Mouse (Mus musculus) left cerebral cortex, adult 8-10 months (tissue): Measurements from ENCODE around the gene Man2a1. TPM values are rescaled to one million over a fixed set of nuclear protein-coding genes. Genes with fewer than 3 reads are reported as not detected.

ENCODE experiments used
- DNase-seq, 2 experiments: peaks; one replicate each; pipeline ENCODE4 v3.0.0; 2022; ENCODE audit warnings: low spot score in 2 of 2
- total RNA-seq, 4 experiments: library from RNA; stranded (reverse); gene quantifications; 2 replicates each; pipeline ENCODE4 v1.2.4; 2022

Gene Man2a1
- total RNA-seq, 4 experiments from 2014 or later = 20.3 to 21.7 (median 20.9) TPM

DNA sequence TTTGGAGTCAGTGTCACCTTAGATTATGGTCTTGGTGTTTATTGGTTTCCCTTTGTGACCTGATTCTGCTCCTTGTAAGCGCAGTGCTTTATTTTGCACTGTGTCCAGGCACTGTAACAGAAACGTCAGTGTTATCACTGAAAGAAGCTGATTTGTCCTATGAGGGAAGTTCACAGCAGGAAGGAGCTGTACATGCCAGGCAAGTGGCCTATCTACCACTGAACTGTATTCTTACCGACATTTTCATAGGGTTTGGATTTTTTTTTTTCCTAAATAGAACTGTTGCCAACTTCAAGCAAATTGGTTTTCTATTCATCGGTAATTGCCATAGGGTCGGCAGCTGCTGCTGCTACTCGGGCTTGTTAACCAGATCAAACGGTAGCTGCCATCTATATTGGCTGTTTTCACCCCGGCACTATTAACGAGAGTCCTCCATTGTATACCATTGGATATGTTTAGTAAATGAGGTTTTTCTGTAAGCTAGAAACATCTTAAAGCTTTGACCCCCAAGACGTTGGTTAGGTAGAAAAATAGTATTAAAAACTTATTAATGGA is 96.8 kb downstream of the Man2a1 start:
- no peak for DNase-seq

- DNase-seq = no peak
Measured at GRCm38 (mm10) chr17:64698516-64698915, 98.0 kb downstream of the Man2a1 start.

DNA sequence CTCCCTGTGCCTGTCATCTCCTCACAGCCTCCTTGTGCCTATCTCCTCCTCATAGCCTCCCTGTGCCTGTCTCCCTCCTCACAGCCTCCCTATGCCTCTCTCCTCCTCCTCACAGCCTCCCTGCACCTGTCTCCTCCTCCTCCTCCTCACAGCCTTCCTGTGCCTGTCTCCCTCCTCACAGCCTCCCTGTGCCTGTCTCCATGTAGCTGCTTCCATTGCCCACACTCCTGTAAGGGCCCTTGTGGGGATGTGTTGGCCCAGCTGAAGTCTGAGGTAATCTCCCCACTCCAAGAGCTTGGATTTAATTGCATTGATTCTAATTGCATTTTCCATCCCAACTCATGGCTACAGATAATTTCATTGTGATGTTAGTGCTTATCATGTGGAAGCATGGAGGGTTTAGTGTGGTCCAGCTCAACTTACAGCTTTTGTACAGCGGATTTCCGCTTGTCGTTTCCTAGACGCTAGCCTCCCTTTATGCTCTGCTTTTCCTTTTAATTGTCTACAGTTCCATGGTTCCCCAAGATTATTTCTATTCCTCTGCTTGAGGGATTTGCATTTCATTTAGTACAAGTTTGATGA is 103.2 kb downstream of the Man2a1 start:
- DNase-seq = no peak

- DNase-seq = no peak
Measured at GRCm38 (mm10) chr17:64707529-64707928, 107.0 kb downstream of the Man2a1 start.

- DNase-seq = no peak
Measured at GRCm38 (mm10) chr17:64716318-64716717, 115.8 kb downstream of the Man2a1 start.

- DNase-seq = no peak
Measured at GRCm38 (mm10) chr17:64719760-64720159, 119.2 kb downstream of the Man2a1 start.

DNA sequence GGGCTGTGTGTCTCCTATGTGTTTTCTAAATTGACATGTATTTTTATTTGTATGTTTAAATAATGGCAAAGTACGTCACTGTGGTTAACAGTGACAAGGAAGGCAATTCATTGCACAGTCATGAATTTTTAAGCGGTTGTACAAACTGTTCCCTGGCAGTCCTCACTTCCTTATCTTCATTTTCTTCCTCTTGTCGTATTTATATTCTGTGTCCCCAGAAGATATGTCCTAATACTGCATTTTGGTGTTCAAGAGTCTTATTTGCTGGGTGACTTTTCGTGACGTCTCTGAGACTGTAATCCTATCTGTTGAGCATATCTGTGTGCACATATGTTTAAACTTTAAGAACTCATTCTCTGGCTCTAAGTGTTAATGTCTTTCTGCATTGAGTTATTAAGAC is 120.6 kb downstream of the Man2a1 start:
- no peak for DNase-seq

DNA sequence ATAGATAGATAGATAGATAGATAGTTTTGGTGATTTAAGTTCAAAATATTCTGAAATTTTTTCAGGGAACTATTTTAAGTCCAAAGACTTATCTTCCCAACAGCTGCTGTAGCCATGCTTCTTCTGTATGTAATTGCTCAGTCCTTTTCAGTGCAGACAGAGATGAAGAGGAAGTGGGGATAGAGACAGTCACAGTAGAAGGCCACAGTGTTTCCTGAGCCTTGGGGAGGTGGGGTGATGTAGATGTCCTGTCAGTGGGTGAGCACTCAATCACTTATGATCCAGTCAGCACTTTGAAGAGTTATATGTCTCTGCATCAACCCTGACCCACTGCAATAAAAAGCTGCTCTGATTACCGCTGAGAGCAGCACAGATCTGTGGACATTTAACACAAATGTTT is 122.6 kb downstream of the Man2a1 start:
- no peak for DNase-seq

GRCm38 (mm10) chr17:64725214-64725613 is 124.7 kb downstream of the Man2a1 start:
- DNase-seq = no peak

- no peak for DNase-seq
Measured at GRCm38 (mm10) chr17:64726032-64726431, 125.5 kb downstream of the Man2a1 start.

- DNase-seq = no peak
Measured at GRCm38 (mm10) chr17:64735492-64735891, 135.0 kb downstream of the Man2a1 start.

GRCm38 (mm10) chr17:64737918-64738317 is 137.4 kb downstream of the Man2a1 start:
- no peak for DNase-seq

DNA sequence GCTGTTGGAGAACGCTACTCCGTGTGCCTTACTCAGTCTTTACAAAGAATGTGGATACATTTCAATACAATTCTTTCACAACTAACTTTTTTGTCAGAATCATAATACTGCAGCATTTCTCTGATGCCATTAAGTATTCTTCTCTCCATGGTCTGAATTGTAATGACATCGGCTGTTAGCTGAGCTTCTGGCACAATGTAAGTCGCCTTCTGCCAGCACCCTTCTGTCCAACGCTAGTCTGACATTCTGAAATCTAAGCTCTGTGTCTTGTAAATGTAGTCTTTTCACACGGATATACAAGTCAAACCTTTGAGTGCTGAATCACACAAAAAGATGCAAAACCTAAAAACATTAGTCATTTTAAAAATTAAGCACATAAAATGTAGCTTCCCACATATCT is 138.6 kb downstream of the Man2a1 start:
- no peak for DNase-seq

DNA sequence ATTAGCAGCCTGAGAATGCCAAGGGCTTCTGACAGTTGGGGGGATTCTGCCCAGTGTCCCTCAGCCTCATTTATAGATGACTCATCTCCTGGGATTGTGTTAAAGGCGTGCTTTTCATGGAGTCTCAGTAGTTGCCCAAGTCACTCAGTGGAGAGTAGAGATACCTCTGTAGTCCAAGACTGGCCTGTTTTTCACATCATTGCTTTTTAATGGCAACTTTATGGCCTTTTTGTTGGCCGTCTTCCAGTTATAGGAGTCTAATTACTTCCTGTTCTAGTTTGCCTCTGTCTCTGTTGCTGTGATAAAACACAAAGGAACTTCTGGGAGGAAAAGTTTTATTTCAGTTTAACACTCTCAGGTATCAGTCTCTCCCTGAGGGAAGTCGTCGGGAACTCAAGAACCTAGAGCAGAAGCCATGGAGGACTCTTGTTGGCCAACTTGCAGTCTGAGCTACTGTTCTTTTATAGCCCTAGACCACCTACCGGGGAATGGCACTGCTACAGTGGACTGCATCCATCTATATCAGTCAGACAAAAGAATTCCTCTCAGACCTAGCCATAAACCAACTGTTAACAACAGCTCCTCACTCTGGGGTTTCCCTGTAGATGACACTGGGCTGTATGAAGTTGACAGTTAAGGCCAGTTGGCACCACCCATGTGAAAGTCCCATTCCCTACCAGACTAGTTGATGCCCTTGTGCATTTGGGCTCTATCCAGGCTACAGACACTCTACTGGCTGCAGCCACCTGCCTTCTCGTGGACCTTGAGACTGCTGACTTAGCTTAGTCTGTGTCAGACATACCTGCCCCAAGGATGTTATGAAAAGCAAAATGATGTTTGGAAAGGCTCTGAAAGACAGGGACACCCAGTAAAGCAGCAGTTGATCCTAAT is 142.4 kb downstream of the Man2a1 start:
- no peak for DNase-seq

DNA sequence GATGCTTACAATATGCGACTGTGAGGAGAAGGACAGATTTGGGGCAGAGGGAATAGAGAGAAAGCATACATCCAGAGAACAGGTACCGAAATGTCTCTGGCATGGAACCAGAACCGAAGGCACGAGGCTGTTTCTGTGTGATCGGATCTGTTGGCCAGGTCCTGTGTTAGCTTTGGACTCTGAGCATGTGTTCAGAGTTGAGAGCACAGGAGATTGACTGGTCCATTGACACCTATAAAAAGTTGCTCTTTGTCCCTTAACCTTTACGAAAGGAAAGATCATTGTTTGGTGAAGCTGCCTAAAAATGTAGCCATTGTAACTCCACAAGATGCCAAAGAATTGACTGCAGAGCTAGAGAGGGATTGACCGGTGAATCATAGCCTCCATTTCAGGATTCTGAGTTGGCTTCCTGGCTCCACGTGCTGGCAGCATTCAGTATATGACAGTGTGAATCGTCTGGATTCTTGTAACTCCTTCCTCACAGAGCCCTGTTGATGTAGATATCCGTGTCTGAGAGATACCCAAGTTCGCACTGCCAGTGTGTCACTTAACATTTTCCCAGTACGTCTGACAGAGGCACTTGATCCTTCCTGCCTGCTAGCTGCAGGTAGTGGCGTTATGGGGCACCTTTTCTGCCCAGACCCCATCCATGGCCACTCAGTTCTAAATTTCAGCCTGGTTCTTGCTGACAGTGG is 143.2 kb downstream of the Man2a1 start:
- DNase-seq = peak in 1 of 2 experiments; percentile 17

DNA sequence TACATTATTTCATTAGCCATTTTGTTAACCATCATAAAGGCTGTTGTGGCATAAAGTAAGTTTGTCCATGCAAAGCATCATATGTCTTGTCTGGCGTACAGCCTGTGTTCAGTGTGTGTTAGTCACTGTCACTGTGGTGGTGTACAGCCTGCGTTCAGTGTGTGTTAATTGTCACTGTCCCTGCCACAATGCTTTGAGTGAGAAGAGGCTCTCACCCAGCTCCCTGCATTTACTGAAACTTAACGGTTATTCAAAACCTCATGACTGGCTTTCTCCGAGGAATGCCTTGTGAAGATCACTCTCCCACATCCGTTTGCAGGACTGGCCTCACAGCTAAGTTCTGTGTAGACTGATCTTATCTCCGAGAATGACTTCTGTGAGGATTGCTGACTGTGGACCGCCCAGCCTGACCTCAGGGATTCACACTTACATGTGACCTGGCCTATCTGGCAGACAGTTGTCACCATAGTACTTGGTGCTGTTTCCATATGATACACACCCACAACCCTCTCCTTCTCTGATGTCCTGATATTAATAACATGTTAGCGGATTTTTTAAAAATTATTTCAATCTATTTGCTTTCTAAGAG is 146.2 kb downstream of the Man2a1 start:
- DNase-seq = no peak

DNA sequence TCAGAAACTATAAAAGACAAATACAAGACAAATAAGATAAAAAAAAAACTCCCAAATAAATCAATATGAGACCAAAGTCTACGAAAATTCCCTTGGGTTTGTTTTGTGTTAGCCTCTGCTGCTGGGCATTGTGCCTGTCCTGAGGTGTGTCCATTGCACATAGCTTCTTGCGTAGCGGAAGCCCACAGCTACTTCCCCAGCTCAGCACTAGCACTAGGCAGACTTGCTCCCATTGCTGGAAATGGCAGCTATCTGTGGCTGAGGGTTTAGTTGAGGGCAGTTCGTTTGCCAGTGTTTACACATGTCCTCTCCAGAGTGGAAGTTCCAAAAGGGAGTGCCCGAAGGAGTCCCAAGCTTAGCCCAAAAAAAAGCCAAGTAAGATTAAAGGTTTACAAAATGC is 146.9 kb downstream of the Man2a1 start:
- DNase-seq = no peak

GRCm38 (mm10) chr17:64748131-64748530 is 147.6 kb downstream of the Man2a1 start:
- no peak for DNase-seq

DNA sequence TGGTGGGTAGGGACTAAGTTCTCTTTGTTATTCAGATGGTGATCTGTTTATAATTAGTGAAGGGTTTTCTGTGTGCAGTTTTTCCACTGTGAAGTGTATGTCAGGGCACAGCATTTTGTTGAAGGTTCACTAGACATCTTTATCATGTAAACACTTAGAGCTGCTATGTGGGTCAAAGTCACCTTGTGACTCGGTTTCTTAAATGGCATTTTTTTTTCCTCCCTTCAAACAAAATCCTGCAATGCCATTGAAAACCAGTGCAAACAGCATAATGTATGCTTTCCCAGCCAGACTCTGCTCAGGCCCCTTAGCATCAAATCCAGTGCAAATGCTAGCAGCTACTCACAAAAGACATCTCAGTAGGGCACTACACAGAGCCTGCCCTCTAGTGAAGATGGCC is 148.6 kb downstream of the Man2a1 start:
- no peak for DNase-seq

GRCm38 (mm10) chr17:64751249-64751648 is 150.7 kb downstream of the Man2a1 start:
- DNase-seq = no peak

DNA sequence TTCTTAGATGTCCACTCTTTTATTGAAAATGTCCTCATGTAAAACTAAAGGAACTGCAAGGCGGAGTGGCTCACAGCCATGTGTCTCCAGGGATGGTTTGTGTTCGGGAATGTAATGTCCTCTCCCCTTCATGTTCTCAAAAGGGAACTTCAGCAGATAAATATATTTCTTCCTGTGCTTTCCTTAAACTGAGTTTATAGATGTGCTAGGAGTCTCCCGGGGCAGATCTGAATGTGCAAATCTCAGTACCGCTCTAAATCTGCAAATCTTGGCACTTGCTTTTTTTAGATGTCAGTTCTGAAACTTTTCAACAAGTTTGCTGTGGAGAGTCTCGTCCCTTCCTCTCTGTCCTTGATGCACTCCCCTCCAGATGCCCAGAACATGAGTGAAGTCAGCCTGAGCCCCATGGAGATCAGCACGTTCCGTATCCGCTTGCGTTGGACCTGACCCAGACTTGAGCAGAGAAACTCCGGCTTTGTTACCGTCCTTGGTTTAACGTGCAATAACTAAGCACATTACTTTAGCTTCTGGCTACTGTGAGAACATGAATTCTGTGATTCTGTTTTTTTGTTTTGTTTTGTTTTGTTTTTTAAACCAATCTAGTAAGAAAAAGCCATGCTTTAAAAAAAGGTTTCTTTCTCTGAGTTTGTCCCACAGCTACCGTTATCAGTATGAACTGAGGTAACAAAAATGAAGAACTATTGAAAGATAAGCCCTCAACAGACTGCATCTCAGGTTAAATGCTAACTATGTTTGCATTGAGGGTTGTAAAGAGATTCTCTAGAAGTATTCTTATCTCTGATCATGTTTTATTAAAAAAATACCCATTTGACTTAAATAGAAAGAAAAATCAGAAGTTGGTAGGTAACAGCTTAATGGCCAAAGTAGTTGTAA is 151.8 kb downstream of the Man2a1 start:
- DNase-seq = no peak
